Mouse (Mus musculus): ENCODE measurements around the gene Brd2.
"Not testable (repeated sequence)": the region's sequence is repeated elsewhere in the genome, so short reads cannot be mapped to it uniquely, and the experiment has no call there.

Brd2 gene

GRCm38 (mm10) chr17:34122188-34122984 lies at the start of gene Brd2:
Brd2 (minus strand) TSS chr17:34122634.
- DNase-seq (ENCODE audit: low read depth), result peak; percentile 98

GRCm38 (mm10) chr17:34170877-34171498 lies 48.6 kb upstream of the Brd2 start:
- DNase-seq (ENCODE audit: low read depth), result peak; percentile 97

- DNase-seq (ENCODE audit: low read depth), result no peak
Observed at GRCm38 (mm10) chr17:34170487-34170876, 48.0 kb upstream of the Brd2 start.

- DNase-seq (ENCODE audit: low read depth), result peak; percentile 80
Observed at GRCm38 (mm10) chr17:34169279-34169678, 46.8 kb upstream of the Brd2 start.

- peak; percentile 66 for DNase-seq (ENCODE audit: low read depth)
Observed at GRCm38 (mm10) chr17:34165033-34165730, 42.7 kb upstream of the Brd2 start.

- peak; percentile 56 for DNase-seq (ENCODE audit: low read depth)
Observed at GRCm38 (mm10) chr17:34164202-34164895, 41.9 kb upstream of the Brd2 start.

- no peak for DNase-seq (ENCODE audit: low read depth)
Observed at GRCm38 (mm10) chr17:34155534-34155933, 33.1 kb upstream of the Brd2 start.

- DNase-seq (ENCODE audit: low read depth), result peak; percentile 81
Observed at GRCm38 (mm10) chr17:34152923-34153322, 30.5 kb upstream of the Brd2 start, which contains the start of gene H2-DMb1. H2-DMb1 (plus strand) TSS chr17:34153072.

GRCm38 (mm10) chr17:34144960-34145371 lies 22.5 kb upstream of the Brd2 start:
- peak; percentile 59 for DNase-seq (ENCODE audit: low read depth)

- not testable (repeated sequence) for DNase-seq (ENCODE audit: low read depth)
Observed at GRCm38 (mm10) chr17:34144221-34144620, 21.8 kb upstream of the Brd2 start.

GRCm38 (mm10) chr17:34143461-34143860 lies 21.0 kb upstream of the Brd2 start:
- no peak for DNase-seq (ENCODE audit: low read depth)

GRCm38 (mm10) chr17:34143033-34143432 lies 20.6 kb upstream of the Brd2 start, which contains the start of gene H2-DMb2:
H2-DMb2 (plus strand) TSS chr17:34143307.
- DNase-seq (ENCODE audit: low read depth), result peak; percentile 83

- DNase-seq (ENCODE audit: low read depth), result no peak
Observed at GRCm38 (mm10) chr17:34142456-34143010, 20.1 kb upstream of the Brd2 start.

GRCm38 (mm10) chr17:34141448-34141847 lies 19.0 kb upstream of the Brd2 start:
- DNase-seq (ENCODE audit: low read depth), result no peak

- DNase-seq (ENCODE audit: low read depth), result no peak
Observed at GRCm38 (mm10) chr17:34140240-34140639, 17.8 kb upstream of the Brd2 start.

GRCm38 (mm10) chr17:34139416-34139815 lies 17.0 kb upstream of the Brd2 start:
- no peak for DNase-seq (ENCODE audit: low read depth)

GRCm38 (mm10) chr17:34138655-34139054 lies 16.2 kb upstream of the Brd2 start:
- no peak for DNase-seq (ENCODE audit: low read depth)

GRCm38 (mm10) chr17:34137601-34138000 lies 15.2 kb upstream of the Brd2 start:
- no peak for DNase-seq (ENCODE audit: low read depth)

GRCm38 (mm10) chr17:34135297-34136224 lies 13.1 kb upstream of the Brd2 start:
- peak; percentile 100 for DNase-seq (ENCODE audit: low read depth)

- peak; percentile 41 for DNase-seq (ENCODE audit: low read depth)
Observed at GRCm38 (mm10) chr17:34134451-34134850, 12.0 kb upstream of the Brd2 start.

- peak; percentile 53 for DNase-seq (ENCODE audit: low read depth)
Observed at GRCm38 (mm10) chr17:34133289-34133688, 10.9 kb upstream of the Brd2 start.

Measured in induced T-regulatory cell, adult 2 months (primary cell).